Mouse (Mus musculus): ENCODE results near the gene Plxdc1.

GRCm38 (mm10) chr11:97968385-97968784, 17.9 kb downstream of the Plxdc1 start:
- TF ChIP-seq CTCF (IDR thresholded peaks at IDR 0.05; ENCODE audit: insufficient read depth, low read depth, low read length) (no peak), POLR2A (IDR thresholded peaks at IDR 0.05; ENCODE audit: insufficient read depth, low read depth, low read length) (no peak)
